Mouse (Mus musculus): ENCODE data around the gene Klf2.

Klf2 gene

DNA sequence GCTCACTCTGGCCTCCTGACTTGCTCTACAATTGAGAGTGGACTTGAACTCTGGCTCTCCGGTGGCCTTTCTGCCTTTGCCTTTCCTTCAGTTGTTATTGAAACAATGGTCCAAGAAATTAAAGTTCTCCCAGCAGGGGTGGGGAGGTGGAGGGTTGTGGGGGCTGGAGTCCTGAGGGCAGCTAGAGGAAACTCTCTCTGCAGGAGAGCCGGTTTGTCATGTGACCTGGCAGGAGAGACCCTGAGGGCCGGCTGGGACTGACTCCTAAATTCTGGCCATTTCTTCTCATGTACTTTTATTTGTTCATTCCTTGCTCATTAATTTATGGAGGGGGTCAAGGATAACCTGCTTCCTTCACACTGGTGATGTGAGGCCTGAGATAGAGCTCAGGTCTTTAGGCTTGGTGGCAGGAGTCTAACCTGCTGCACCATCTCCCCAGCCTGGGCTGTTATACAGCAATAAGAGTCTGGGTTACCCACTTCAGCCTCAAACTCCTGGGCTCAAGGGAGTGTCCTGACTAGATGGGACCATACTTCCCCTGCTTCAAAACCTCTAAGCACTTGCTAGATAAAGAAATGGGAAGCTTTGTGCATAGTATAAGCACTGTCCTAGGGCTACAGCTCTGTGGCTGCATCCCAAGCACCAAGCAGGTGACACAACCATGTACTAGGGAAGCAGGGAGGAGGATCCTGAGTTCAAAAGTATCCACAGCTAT is 14.8 kb downstream of the Klf2 start:
- no peak for DNase-seq (ENCODE audit: low read depth)

DNA sequence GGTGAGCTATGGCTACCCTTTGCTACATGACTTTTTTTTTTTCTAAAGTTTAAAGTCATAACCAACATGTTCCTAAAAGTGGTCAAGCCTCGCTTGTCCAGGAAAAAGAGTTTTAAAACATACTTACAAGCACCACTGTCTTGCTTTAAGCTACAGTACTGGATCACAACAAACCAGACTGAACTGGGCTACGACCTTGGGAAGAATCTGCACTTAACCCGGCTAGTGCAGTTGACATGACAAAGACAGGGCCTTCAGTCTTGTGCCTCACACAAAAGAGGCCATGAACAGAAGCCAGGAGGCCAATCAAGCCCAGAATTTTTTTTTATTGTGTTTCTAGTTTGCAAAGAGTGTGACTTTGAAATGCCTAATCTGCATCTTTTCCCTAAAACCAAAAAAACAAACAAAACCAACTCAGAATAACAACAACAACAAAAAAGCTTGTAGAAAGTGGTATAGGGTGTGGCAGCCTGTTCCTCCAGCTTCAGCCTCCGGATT is 15.4 kb downstream of the Klf2 start:
- no peak for DNase-seq (ENCODE audit: low read depth)

DNA sequence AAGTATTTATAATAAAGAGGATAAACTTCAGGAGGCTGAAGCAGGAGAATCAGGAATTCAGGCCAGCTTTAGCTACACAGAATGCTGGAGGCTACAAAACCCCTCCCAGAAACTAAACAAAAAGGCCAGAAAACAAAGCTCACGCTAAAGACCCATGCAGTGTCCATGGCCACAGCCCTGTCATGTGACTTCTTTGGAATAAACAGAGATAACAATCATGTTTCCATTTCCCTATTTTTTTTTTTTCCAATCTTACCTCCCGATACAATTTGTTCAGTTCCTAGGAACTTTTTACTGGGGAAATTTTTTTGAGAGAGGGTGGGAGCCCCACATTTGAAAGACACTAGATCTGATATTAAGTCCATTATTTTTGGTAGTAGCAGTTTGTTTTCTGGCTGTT is 17.4 kb downstream of the Klf2 start:
- DNase-seq (ENCODE audit: low read depth) = no peak

DNA sequence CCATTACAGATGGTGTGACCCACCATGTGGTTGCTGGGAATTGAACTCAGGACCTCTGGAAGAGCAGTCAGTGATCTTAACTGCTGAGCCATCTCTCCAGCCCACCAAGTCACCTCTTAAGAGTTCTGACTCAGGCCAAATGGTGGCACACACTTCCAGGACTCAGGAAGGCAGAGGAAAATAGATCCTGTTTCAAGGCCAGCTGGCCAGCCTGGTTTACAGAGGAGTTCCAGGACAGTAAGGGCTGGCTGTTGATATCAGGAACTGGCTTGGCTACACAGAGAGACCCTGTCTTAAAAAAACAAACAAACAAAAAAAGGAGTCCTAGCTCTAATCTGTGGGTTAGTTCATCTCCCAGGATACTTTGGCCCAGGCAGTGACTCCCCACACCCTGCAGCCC is 18.2 kb downstream of the Klf2 start:
- no peak for DNase-seq (ENCODE audit: low read depth)

DNA sequence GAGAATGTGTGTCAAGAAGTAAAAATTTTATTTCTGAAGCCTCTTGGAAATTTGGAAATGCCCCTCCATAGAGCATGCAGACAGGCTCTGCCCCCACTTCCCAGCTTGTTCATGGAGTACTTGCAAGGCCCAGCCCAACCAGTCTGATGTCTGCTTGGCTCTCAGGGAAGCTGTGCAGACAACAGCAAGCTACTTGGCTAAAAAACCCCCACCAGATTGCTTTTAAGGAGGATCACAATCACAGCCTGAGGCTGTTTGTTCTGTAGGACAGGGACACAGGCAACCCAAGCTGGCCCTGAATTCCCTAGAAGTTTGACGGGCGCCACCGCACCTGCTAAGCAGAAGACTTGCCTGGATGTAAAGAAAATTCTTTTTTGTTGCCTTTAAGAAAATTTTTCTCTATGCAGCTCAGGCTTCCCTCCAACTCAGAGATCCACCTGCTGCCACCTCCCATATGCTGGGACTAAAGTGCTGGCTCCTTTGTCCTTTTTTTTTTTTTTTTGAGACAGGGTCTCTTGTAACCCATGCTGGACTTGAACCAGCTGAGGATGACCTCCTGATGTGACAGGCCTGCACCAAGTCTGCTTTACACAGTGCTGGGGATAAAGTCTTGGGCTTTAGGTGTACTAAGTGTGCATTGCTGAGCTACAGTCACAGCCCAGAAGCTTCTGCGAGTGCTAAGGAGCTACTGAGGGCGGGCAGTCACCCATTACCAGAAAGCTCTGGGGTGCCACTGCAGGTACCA is 23.9 kb downstream of the Klf2 start:
- DNase-seq (ENCODE audit: low read depth) = peak; percentile 26

DNA sequence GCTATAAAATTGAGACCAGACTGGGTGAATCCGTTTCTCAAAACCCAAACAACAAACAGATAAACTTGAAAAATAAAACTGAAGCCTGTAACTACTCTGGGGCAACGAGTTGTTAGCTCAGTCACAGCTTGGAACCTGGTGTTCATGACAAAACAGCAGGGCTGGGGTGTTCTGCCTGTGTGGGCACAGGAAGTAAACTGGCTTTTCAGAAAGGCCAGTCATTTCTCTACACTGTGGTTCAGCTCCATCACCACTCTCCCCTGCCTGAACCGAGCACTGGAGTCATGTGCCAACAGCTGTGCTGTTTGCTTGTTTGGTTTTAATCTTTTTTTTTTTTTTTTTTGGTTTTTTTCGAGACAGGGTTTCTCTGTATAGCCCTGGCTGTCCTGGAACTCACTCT is 24.9 kb downstream of the Klf2 start:
- DNase-seq (ENCODE audit: low read depth) = peak; percentile 91

DNA sequence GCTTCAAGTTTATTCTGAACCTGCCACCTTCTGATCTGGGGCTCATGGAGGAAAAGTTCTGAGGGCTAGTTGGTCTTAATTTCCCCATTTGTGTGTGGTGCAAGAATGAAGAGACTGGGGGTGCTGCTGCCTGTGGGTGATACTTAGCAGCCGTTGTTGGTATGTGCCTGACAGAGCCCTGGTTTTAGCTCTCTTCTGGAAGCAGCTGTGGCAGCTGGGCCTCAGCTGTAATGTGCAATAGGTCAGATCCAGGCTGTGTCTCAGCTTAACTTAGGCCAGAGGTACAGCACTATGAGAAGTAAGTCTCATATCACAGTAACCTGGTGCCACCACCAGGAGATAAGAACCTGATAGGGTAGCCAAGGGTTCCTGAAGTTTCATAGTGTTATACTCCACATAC is 28.7 kb downstream of the Klf2 start:
- DNase-seq (ENCODE audit: low read depth) = peak; percentile 47

DNA sequence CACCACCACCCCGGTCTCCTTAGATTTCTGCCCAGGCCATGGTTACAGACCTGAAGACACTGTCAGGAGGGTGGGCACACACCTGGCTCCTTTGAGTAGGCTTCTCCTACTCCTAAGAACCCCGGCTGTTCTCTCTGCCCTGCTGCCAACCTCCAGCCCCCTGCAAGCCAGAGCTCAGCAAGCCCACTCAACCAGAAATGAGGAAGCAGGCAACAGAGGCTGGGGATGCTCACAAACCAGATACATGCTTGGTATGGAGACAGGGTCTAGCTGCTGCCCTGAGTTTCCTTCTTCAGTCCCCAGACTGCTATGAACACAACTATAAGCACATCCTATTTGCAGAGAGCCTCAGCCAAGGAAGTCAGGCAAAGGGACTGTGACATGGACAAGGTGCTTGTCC is 29.3 kb downstream of the Klf2 start:
- peak; percentile 54 for DNase-seq (ENCODE audit: low read depth)

DNA sequence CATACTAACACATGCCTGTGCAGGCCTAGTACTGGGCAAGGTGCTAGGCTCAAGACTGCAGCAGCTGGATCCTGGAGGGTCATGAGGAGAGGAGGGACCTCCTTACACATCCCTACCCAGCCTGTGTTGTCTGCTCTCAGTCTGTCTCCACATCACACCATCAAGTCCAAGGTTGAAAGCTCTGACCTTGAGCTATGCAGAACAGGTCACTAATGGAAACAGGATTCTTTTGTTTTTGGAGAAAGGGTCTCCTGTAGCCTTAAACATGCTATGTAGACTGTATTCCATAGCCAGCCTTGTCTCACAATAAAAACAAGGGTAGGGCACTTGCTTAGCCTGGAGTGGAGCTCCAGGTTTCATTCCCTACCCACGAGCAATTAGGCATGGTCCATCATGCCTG is 30.1 kb downstream of the Klf2 start:
- DNase-seq (ENCODE audit: low read depth) = peak; percentile 52

DNA sequence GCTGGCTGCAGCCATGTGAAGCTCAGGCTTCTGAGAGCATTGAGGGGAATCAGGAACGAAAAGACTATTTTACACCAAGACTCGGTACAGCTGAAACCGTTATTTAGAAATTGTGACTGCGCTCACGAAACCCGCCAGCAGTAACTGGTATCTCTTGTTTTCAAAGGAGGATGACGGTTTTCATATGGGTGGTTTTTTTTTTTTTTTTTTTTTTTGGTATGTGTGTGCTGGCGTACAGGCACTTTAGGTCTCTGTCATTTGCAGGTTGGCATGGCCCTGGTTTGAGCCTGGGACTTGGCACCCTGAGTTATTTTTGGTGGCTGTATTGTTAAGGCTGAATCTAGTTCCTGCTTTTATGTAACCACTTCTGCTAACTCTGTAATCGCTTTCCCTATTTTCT is 31.0 kb downstream of the Klf2 start:
- peak; percentile 82 for DNase-seq (ENCODE audit: low read depth)

DNA sequence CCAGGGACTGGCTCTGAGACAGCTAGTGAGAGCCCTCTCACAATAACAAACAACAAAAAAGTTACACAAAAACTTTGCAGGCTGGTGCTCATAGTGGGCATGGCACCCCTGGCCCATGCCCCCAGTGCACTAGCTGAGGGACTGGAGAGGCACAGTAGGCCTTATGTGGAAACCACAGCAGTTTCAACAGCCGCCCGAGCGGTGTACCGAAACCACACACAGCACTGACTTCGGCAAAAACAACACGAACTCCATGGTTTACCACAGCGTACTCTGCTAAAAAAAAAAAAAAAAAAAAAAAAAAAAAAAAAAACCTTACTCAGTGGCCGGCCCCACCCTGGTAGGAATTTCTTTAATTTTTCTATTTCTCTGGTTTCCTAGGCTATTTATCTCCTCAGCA is 31.9 kb downstream of the Klf2 start:
- peak; percentile 92 for DNase-seq (ENCODE audit: low read depth)

DNA sequence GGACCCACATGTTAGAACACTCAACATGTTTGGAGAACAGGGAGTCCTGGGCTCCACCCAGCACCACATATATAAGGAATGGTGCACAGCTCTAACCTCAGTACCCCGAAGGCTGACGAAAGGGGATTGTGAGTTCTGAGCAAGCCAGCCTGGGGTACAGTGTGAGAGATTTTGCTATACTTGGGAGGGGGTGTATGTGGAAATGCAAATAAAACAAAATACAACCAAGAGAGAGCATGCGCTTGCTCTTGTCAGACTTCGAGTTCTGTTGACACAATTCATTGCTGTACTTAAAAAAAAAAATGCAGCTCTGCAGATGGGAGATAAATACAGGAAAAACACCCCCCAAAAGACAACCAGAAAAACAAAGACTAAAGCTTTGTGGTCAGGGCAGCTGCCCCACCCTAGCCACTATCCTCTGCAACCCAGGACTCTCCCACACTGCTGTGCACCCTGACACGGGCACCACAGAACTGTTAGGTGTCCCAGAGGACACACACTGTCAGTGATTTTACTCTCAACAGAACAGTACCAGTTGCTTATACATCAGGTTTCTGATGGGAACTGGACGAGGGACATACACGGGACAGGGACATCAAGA is 32.7 kb downstream of the Klf2 start:
- peak; percentile 83 for DNase-seq (ENCODE audit: low read depth)

DNA sequence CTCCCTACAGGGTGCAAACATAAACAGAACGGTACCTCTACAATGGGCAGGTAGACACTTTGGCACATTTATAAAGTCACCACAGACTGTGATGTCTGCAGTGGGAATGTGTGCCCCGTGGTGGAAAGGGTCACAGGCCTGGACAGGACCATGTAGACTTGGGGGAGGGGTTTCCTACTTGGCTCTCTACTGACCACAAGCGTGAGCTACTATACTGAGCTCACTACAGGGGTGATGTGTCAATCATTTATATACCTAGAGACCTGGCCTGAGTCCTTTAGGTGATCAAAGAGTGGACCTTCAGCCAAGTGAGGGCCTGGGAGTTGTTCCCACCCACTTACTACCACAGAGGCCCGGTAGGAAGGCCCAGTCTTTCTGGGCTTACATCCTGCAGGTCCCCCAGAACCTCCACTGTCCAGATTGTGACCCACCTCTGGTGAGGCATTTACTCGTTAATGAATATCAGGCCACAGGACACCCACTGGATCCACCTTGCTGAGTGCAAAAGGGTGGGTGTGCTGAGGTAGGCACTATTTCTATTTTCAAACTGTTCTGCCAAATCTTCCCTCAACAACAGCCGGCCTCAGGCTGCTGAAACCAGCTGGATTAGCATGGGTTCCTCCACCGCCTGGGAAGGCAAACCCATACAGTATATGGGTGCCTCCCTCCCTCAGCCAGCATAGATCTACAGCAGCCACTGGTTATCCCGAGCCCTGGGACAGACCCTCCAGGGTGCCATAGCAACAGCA is 34.3 kb downstream of the Klf2 start:
- no peak for DNase-seq (ENCODE audit: low read depth)

DNA sequence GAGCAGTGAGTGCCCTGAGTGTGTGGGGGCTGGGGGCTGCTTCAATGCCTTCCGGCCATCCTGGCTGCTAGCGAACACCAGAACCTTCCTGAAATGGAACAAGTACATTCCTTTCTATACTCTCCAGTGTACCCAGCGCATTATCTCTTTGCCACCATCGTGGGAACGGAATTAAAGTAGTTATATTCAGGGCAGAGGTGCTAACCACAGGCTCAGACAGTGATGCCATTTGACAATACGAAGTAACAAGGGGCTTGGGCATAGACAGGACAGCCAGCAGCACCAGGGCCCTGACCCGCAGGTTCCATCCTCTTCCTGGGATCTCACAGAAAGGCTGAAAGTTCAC is 34.8 kb downstream of the Klf2 start:
- DNase-seq (ENCODE audit: low read depth) = peak; percentile 88

DNA sequence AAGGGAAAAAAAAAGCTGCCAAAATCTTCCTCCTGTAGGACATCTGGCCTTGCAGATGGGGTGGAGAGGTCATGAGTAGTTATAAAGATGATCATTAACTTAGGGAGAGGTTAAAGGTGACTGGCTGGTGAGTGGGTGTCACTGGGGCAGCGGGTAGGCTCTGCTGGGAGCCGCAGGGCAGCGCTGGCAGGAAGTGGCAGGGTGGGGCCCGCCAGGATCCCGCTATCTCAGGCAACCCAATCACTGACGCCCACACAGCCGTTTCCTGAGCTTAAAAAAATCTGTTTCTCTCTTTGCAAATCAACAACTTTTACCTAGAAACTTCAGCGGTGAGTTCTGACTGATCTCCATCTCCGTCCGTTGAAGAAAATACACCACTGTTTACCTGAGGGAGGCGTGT is 35.4 kb downstream of the Klf2 start:
- DNase-seq (ENCODE audit: low read depth) = peak; percentile 96

DNA sequence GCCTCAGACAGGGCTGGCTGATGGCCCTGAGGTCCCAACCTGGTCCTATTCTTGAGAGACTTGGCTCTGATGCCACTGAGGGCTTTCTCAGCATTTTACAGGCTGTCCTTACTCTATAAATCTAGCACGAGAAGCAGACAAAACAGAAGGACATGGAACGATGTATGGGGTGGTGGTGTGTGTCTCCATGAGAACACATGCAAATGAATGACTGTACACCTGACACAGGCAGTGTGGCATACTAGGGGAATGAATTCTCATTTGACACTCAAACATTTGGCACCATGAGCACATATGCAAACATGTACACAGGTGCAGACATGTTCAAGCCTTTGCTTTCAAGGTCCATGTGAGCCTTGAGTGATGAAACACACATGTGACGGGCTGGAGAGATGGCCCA is 37.8 kb downstream of the Klf2 start:
- DNase-seq (ENCODE audit: low read depth) = peak; percentile 33

DNA sequence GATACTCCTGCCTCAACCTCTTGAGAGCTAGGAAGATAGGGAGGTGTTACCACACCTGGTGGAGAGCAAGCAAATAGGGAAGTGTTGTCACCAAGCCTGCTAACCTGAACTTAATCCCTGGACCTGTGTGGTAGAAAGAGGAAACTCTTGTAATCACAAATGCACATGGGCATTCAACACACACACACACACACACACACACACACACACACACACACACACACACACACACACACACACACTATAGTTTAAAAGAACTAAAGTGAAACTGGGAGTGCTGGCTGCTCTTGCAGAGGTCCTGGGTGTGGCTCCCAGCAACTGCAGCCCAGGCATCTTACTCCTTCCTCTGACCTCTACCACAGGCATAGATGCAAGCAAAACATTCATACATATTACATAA is 41.3 kb downstream of the Klf2 start:
- DNase-seq (ENCODE audit: low read depth) = peak; percentile 76

DNA sequence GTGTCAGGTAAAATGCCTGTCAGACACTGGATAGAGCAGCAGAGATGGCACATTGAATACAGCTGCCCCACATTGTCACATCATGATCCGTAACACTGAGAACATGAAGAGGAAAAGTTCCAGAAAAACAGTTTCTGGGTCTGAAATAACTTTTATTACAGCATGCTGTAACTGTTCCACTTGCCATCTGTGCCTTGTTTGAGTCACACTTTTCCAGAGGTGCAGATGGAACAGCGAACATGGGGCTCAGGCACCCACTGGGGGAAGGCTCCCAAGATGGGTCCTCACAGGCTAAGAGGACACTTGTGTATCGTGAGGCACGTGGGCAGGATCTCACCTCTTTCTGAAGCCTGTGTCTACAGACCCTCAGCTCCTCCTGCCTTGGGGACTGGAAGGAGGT is 43.9 kb downstream of the Klf2 start:
- peak; percentile 29 for DNase-seq (ENCODE audit: low read depth)

DNA sequence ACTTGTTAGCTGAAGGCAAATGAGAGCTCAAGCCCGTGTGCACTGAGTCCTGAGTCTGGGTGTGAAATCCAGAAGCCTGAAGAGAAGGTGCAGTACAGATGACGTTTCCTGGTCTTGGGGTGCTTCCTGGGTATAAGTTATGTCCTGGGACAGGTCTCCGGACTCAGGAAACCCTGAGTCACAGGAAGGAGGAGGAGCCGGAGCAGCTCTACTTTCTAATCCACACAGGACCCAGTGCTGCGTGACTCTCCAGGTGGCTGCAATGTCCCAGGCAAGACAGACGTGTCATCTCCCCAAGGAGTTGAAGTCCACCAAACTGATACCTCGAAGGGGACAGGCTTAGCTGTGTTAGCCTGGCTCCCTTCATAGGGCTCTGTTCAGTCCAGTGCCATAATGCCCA is 44.6 kb downstream of the Klf2 start:
- peak; percentile 71 for DNase-seq (ENCODE audit: low read depth)

DNA sequence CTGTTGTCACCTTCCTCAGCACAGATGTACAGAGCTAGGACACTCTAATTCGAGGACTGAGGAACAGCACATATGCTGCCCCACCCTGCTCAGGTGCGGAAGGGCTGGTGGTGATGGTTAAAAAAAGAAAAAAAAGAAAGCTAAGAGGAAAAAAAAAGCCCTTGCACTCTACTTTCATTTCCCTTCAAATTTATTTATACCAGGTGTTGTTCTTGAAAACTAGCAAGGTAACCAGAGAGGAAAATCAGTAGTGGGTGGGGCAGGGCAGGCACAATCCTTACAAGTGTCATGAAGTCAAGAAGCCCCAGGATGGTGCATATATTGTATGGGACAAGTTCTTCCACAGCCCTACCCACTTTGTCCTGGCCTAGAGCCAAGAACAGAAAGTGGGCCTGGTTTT is 46.2 kb downstream of the Klf2 start:
- peak; percentile 80 for DNase-seq (ENCODE audit: low read depth)

DNA sequence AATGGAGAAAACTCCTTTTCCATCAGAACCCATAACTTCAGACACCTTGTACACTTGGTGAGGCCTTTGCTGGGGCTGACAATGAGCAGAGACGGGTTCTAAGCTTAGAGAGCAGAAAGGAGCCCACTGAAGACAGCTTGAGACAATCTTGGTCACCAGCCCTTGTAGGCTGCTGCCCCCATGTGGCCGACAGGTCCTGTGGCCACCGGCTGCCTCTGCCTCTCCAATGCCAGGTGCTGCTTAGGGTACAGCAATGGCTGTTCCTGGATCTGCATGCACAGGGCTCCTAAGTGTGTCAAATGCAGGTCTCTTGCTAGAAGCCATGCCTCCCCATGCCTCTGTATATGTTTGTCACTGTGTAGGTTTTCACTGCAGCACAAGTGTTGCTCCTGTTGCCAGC is 47.0 kb downstream of the Klf2 start:
- DNase-seq (ENCODE audit: low read depth) = peak; percentile 93

DNA sequence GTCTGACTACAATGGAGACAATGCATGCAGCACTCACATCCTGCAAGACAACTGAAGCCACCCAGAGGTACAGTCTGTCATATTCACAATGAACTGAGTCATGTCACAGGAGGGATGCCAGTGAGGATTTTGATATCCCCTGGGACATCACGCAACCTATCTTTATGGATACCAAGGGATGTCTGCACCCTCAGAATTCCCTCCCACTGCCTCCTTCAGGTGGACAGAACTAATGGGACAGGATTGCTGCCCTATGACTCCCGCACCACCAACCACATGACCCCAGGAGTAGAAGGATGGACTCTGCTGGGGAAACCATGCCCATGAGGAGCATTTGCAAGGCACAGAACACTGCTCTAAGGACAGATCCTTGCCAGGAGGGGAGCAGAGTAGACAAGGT is 47.6 kb downstream of the Klf2 start:
- DNase-seq (ENCODE audit: low read depth) = no peak

All from induced T-regulatory cell, adult 2 months (primary cell).